Mouse (Mus musculus) lung, postnatal 10 days (tissue): ENCODE results near the gene Aatf.
A peak's percentile ranks its signal among the peaks of the same experiment; 100 is the strongest.

ENCODE experiments used
- DNase-seq: peaks from one replicate; pipeline ENCODE4 v3.0.0; 2021

The Aatf gene

GRCm38 (mm10) chr11:84513171-84514116 is at the start of gene Aatf:
Gene Aatf (minus strand): TSS chr11:84513522.
- DNase-seq, result peak; percentile 97

- DNase-seq, result no peak
These were observed 49.5 kb upstream of the Aatf start for GRCm38 (mm10) chr11:84562758-84563347.

- no peak for DNase-seq
These were observed 48.2 kb upstream of the Aatf start for GRCm38 (mm10) chr11:84561546-84561945.

GRCm38 (mm10) chr11:84553821-84554450 is 40.6 kb upstream of the Aatf start:
- no peak for DNase-seq

GRCm38 (mm10) chr11:84551296-84551695 is 38.0 kb upstream of the Aatf start:
- DNase-seq, result no peak

- DNase-seq, result no peak
These were observed 36.0 kb upstream of the Aatf start for GRCm38 (mm10) chr11:84549258-84549791.

- no peak for DNase-seq
These were observed 35.0 kb upstream of the Aatf start for GRCm38 (mm10) chr11:84548293-84548692.

GRCm38 (mm10) chr11:84539981-84540380 is 26.7 kb upstream of the Aatf start:
- no peak for DNase-seq

GRCm38 (mm10) chr11:84529797-84530703 is 16.7 kb upstream of the Aatf start:
- DNase-seq, result peak; percentile 53

GRCm38 (mm10) chr11:84529143-84529755 is 15.9 kb upstream of the Aatf start:
- no peak for DNase-seq

GRCm38 (mm10) chr11:84526976-84527860 is 13.9 kb upstream of the Aatf start:
- DNase-seq, result no peak

- DNase-seq, result no peak
These were observed 13.1 kb upstream of the Aatf start for GRCm38 (mm10) chr11:84526451-84526850.

GRCm38 (mm10) chr11:84525421-84526274 is 12.3 kb upstream of the Aatf start, which contains the start of gene Lhx1:
Gene Lhx1 (minus strand): TSS chr11:84525535.
- DNase-seq, result no peak

- DNase-seq, result no peak
These were observed 11.4 kb upstream of the Aatf start for GRCm38 (mm10) chr11:84524511-84525270.

GRCm38 (mm10) chr11:84523841-84524510 is 10.7 kb upstream of the Aatf start:
- no peak for DNase-seq

GRCm38 (mm10) chr11:84523321-84523831 is 10.1 kb upstream of the Aatf start:
- no peak for DNase-seq

GRCm38 (mm10) chr11:84522577-84523320 is 9.4 kb upstream of the Aatf start:
- peak; percentile 79 for DNase-seq
